ENCODE assay signal across 9 mouse cellular contexts in the genomic region with DNA sequence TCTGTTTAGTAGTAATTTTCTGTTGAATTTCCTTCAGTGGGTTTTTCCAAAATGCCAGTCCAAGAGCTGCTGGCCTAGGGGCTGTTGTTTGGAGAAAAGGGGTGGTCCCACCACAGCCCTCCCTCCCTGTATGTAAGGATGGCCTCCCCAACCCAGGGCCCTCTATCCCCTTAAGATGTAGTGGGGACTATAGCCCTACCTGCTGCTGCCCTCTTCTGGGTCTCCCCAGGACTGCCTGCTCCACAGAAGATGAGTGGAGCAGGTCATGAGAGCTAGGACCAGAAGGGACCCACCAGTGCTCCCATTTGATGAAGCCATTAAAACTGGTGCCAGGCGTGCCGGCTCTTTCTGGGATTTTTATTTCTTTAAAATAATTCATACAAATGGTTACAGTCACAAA. TPM values are rescaled to one million over a fixed set of nuclear protein-coding genes. Genes with fewer than 3 reads are reported as not detected.
A peak's percentile ranks its signal among the peaks of the same experiment; 100 is the strongest.
DNase-seq lines count a peak whose midpoint lies in the region; ATAC-seq and TF ChIP-seq lines count a peak whose summit lies in the region.
"Had no signal": no experiment of that assay in that cellular context is flagged by ENCODE, and none has a peak within 500 bp of the region (broad histone marks: within the 10 kb centered on the region; RNA-seq: fewer than 3 reads in every experiment).

No protein-coding gene starts in this region.

- no peaks in the 10 kb centered on the region for H3K9me3 ChIP-seq in heart, embryonic 10.5 days
- H3K9me3 ChIP-seq: limb, embryonic 15.5 days had no signal

- WGBS in heart, embryonic 10.5 days, result 88% methylated on average over 2 of the region's 2 CpGs
- 91% methylated on average over 2 of the region's 2 CpGs for WGBS in lung, adult 2 months

- H3K36me3 ChIP-seq in heart, embryonic 10.5 days, result peaks cover 93% of the 10 kb centered on the region

- peak; percentile 93 for DNase-seq in heart, adult 11 months
- no peak for DNase-seq in heart, embryonic 10.5 days (ENCODE audit: low spot score)
- DNase-seq in lung, adult 2 months, result no peak
- no peak for DNase-seq in lung, postnatal 14 days
- DNase-seq in cerebellum, postnatal 25 days, result peak; percentile 64 to 76
- no peak for DNase-seq in adipocyte (ENCODE audit: low spot score)
- DNase-seq in Muller cell, postnatal 12 days (ENCODE audit: inconsistent ontology term), result no peak

- no peak overlapping the region for H3K27ac ChIP-seq in heart, embryonic 10.5 days
- H3K27ac ChIP-seq: limb, embryonic 15.5 days had no signal

- H3K27me3 ChIP-seq in heart, embryonic 10.5 days (ENCODE audit: insufficient read depth, poor library complexity, severe bottlenecking), result no peaks in the 10 kb centered on the region
- H3K27me3 ChIP-seq: limb, embryonic 15.5 days had no signal

- TF ChIP-seq CTCF in lung, adult 2 months (IDR thresholded peaks at IDR 0.05; ENCODE audit: insufficient read depth, low read length), result peak; percentile 25; the same call in 1 of the 2 replicates

- no peaks in the 10 kb centered on the region for H3K4me1 ChIP-seq in heart, embryonic 10.5 days
- H3K4me1 ChIP-seq in lung, adult 2 months (ENCODE audit: control insufficient read depth, insufficient read depth, low read length), result no peaks in the 10 kb centered on the region; the same call in 1 of the 2 replicates

- no peak overlapping the region for H3K4me3 ChIP-seq in heart, embryonic 10.5 days
- H3K4me3 ChIP-seq in lung, adult 2 months (replicated peaks; ENCODE audit: extremely low read depth, low read depth, low read length), result no peak overlapping the region
- H3K4me3 ChIP-seq: limb, embryonic 15.5 days had no signal

- TF ChIP-seq POLR2A in lung, adult 2 months (IDR thresholded peaks at IDR 0.05; ENCODE audit: borderline replicate concordance, extremely low read depth, low read depth, low read length), result no peak

- peak; percentile 45; the same call in 1 of the 2 replicates for ATAC-seq in megakaryocyte progenitor cell, adult 5-6 weeks (replicated peaks; ENCODE audit: poor library complexity)

RNA-seq across cellular contexts. Expression of a gene that starts 27.4 kb away (rescaled TPM):
- 280 and 331 TPM in 2 replicates for polyA plus RNA-seq in heart, embryonic 10.5 days (2016; fragmentation: Nextera tagmentation; extraction: Ambion mirVana)
- polyA plus RNA-seq in lung, adult 2 months (2012; rRNA removed), result 304 and 332 TPM in 2 replicates
- total RNA-seq in megakaryocyte progenitor cell, adult 5-6 weeks (2015), result 108 and 115 TPM in 2 replicates
- total RNA-seq in megakaryocyte progenitor cell, adult 5-6 weeks (2017), result 139 and 141 TPM in 2 replicates

RNA-seq across cellular contexts. Expression of a gene that starts 29.1 kb away (rescaled TPM):
- 16.9 and 27.0 TPM in 2 replicates for polyA plus RNA-seq in heart, embryonic 10.5 days (2016; fragmentation: Nextera tagmentation; extraction: Ambion mirVana)
- polyA plus RNA-seq in lung, adult 2 months (2012; rRNA removed), result 27.3 and 47.8 TPM in 2 replicates
- 1.1 and 3.4 TPM in 2 replicates for total RNA-seq in megakaryocyte progenitor cell, adult 5-6 weeks (2015)
- total RNA-seq in megakaryocyte progenitor cell, adult 5-6 weeks (2017), result 1.2 and 2.1 TPM in 2 replicates

Comparison
In these comparisons a context has a peak if more than half of its experiments do, and no peak if none do; other contexts are left out.
1. DNase-seq: peak in heart, adult 11 months (single experiment) and cerebellum, postnatal 25 days (2 of 2); none in heart, embryonic 10.5 days (single experiment), lung, adult 2 months (single experiment), lung, postnatal 14 days (single experiment), adipocyte (single experiment) and Muller cell, postnatal 12 days (single experiment).